ENCODE assay signal across 14 mouse cellular contexts in genomic region chr9:101590310-101590709, GRCm38 (mm10).
DNase-seq lines count a peak whose midpoint lies in the region; ATAC-seq lines count a peak whose summit lies in the region.
"Had no signal": no experiment of that assay in that cellular context is flagged by ENCODE, and none has a peak within 500 bp of the region (broad histone marks: within the 10 kb centered on the region; RNA-seq: fewer than 3 reads in every experiment).

No protein-coding gene starts in this region.

- intact Hi-C loops in heart, postnatal 10 days (cut with DNase I): loop anchor here (5.0 kb wide), 1 partner anchor 143 kb away; no protein-coding TSS in a partner anchor
- intact Hi-C loops in left cerebral cortex, postnatal 25 days (cut with DNase I): no loop called here

- no peaks in the 10 kb centered on the region for H3K9me3 ChIP-seq in limb, embryonic 15.5 days
- no peaks in the 10 kb centered on the region for H3K9me3 ChIP-seq in liver, embryonic 12.5 days (replicated peaks)
- H3K9me3 ChIP-seq: liver, embryonic 15.5 days had no signal

- H3K4me2 ChIP-seq in limb, embryonic 15.5 days: no peak overlapping the region
- no peak overlapping the region for H3K4me2 ChIP-seq in liver, embryonic 12.5 days
- H3K4me2 ChIP-seq: liver, embryonic 15.5 days; neural tube, embryonic 15.5 days had no signal

- 48% methylated on average over 3 of the region's 3 CpGs for WGBS in limb, embryonic 15.5 days
- WGBS in liver, embryonic 12.5 days (ENCODE audit: insufficient replicate concordance): 54% methylated on average over 3 of the region's 3 CpGs

- H3K4me1 ChIP-seq in limb, embryonic 15.5 days: no peaks in the 10 kb centered on the region
- H3K4me1 ChIP-seq in liver, embryonic 12.5 days: no peaks in the 10 kb centered on the region
- H3K4me1 ChIP-seq: liver, embryonic 15.5 days; neural tube, embryonic 15.5 days had no signal

- no peak overlapping the region for H3K27ac ChIP-seq in limb, embryonic 15.5 days
- H3K27ac ChIP-seq in liver, embryonic 12.5 days: no peak overlapping the region
- H3K27ac ChIP-seq: hindbrain, postnatal 0 days; liver, embryonic 15.5 days; neural tube, embryonic 15.5 days had no signal

- no peaks in the 10 kb centered on the region for H3K36me3 ChIP-seq in limb, embryonic 15.5 days
- no peaks in the 10 kb centered on the region for H3K36me3 ChIP-seq in liver, embryonic 12.5 days
- H3K36me3 ChIP-seq: liver, embryonic 15.5 days; neural tube, embryonic 15.5 days had no signal

- no peak overlapping the region for H3K9ac ChIP-seq in limb, embryonic 15.5 days
- no peak overlapping the region for H3K9ac ChIP-seq in liver, embryonic 12.5 days
- H3K9ac ChIP-seq: liver, embryonic 15.5 days; neural tube, embryonic 15.5 days had no signal

- ATAC-seq in limb, embryonic 15.5 days (ENCODE audit: insufficient number of reproducible peaks, low FRiP score, low TSS enrichment, low read depth): peak; percentile 65; the same call in 1 of the 2 replicates
- ATAC-seq in liver, embryonic 12.5 days: no peak
- ATAC-seq in activated CD4-positive, CD25-positive, alpha-beta regulatory T cell, adult 4 months: no peak
- ATAC-seq: hindbrain, postnatal 0 days had no signal

- DNase-seq in MN1 (ENCODE audit: low spot score): peak; percentile 17
- DNase-seq in gastrocnemius, adult 18-20 months (ENCODE audit: low spot score): peak; percentile 75
- DNase-seq in heart, postnatal 10 days: peak; percentile 88 to 89
- no peak for DNase-seq in layer of hippocampus, postnatal 10 days (ENCODE audit: low spot score in 2 of 2)
- no peak for DNase-seq in left cerebral cortex, postnatal 25 days (ENCODE audit: low spot score in 2 of 2)
- DNase-seq: cerebellum, postnatal 36 days; right cerebral cortex, postnatal 14 days had no signal

- H3K4me3 ChIP-seq in limb, embryonic 15.5 days: no peak overlapping the region
- no peak overlapping the region for H3K4me3 ChIP-seq in liver, embryonic 12.5 days
- H3K4me3 ChIP-seq: erythroblast, embryonic 14.5 days; liver, embryonic 15.5 days; neural tube, embryonic 15.5 days had no signal

- no peaks in the 10 kb centered on the region for H3K27me3 ChIP-seq in limb, embryonic 15.5 days
- H3K27me3 ChIP-seq in liver, embryonic 12.5 days (replicated peaks): no peaks in the 10 kb centered on the region
- H3K27me3 ChIP-seq: liver, embryonic 15.5 days; neural tube, embryonic 15.5 days had no signal

Comparison
In these comparisons a context has a peak if more than half of its experiments do, and no peak if none do; other contexts are left out.
1. DNase-seq: peak in MN1 (single experiment), gastrocnemius, adult 18-20 months (single experiment) and heart, postnatal 10 days (2 of 2); none in layer of hippocampus, postnatal 10 days (0 of 2) and left cerebral cortex, postnatal 25 days (0 of 2).